Mouse (Mus musculus): ENCODE results near the gene Rcan1. TPM values are rescaled to one million over a fixed set of nuclear protein-coding genes. Genes with fewer than 3 reads are reported as not detected.
A peak's percentile ranks its signal among the peaks of the same experiment; 100 is the strongest.

Rcan1 gene
- polyA plus RNA-seq, 1 experiment: 11.6 TPM

- H3K4me3 ChIP-seq (ENCODE audit: control insufficient read depth, low read depth, low read length): no peak overlapping the region
- H3K27me3 ChIP-seq (ENCODE audit: control insufficient read depth, insufficient read depth, low read length): no peaks in the 10 kb centered on the region
- no peak for TF ChIP-seq CTCF (IDR thresholded peaks at IDR 0.05; ENCODE audit: control insufficient read depth, insufficient read depth, insufficient replicate concordance, low read depth, low read length)
- TF ChIP-seq POLR2A (IDR thresholded peaks at IDR 0.05; ENCODE audit: control insufficient read depth, low read depth, low read length): no peak
- H3K27ac ChIP-seq (ENCODE audit: control insufficient read depth, insufficient read depth, low read depth, low read length): no peak overlapping the region
- H3K36me3 ChIP-seq (ENCODE audit: control insufficient read depth, insufficient read depth, low read length): no peaks in the 10 kb centered on the region
- no peaks in the 10 kb centered on the region for H3K4me1 ChIP-seq (ENCODE audit: control insufficient read depth, insufficient read depth, low read length)
Measured at GRCm38 (mm10) chr16:92507573-92507972, 36.9 kb upstream of the Rcan1 start.

DNA sequence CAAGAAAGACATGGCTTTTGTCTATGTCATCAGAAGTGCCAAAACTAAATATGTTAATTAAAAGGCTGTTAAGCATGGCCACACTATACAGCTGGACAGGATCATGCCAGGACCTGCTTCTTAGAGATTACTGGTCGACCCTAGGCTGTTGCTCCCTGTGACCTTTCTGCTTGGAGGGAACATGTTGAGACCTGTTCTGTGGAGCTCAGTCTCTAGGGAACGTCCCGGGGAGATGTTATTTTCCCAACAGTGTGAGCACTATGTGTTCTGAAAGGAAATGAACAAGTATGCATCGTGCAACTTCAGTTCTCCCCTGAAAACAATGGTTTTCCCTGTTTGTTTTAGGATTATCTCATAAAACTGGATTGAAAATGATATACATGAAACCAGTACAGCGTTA is 32.4 kb upstream of the Rcan1 start:
- no peaks in the 10 kb centered on the region for H3K27me3 ChIP-seq (ENCODE audit: control insufficient read depth, insufficient read depth, low read length)
- no peak overlapping the region for H3K27ac ChIP-seq (ENCODE audit: control insufficient read depth, insufficient read depth, low read depth, low read length)
- TF ChIP-seq CTCF (IDR thresholded peaks at IDR 0.05; ENCODE audit: control insufficient read depth, insufficient read depth, insufficient replicate concordance, low read depth, low read length) (no peak), POLR2A (IDR thresholded peaks at IDR 0.05; ENCODE audit: control insufficient read depth, low read depth, low read length) (no peak)
- peaks cover 7% of the 10 kb centered on the region for H3K4me1 ChIP-seq (ENCODE audit: control insufficient read depth, insufficient read depth, low read length)
- H3K4me3 ChIP-seq (ENCODE audit: control insufficient read depth, low read depth, low read length): no peak overlapping the region
- H3K36me3 ChIP-seq (ENCODE audit: control insufficient read depth, insufficient read depth, low read length): no peaks in the 10 kb centered on the region

GRCm38 (mm10) chr16:92500534-92500933 is 29.9 kb upstream of the Rcan1 start:
- Histone ChIP-seq H3K27ac (ENCODE audit: control insufficient read depth, insufficient read depth, low read depth, low read length) (no peak overlapping the region), H3K4me1 (ENCODE audit: control insufficient read depth, insufficient read depth, low read length) (peaks cover 7% of the 10 kb centered on the region), H3K4me3 (ENCODE audit: control insufficient read depth, low read depth, low read length) (no peak overlapping the region), H3K27me3 (ENCODE audit: control insufficient read depth, insufficient read depth, low read length) (no peaks in the 10 kb centered on the region), H3K36me3 (ENCODE audit: control insufficient read depth, insufficient read depth, low read length) (no peaks in the 10 kb centered on the region)
- TF ChIP-seq POLR2A (IDR thresholded peaks at IDR 0.05; ENCODE audit: control insufficient read depth, low read depth, low read length) (no peak), CTCF (IDR thresholded peaks at IDR 0.05; ENCODE audit: control insufficient read depth, insufficient read depth, insufficient replicate concordance, low read depth, low read length) (no peak)

DNA sequence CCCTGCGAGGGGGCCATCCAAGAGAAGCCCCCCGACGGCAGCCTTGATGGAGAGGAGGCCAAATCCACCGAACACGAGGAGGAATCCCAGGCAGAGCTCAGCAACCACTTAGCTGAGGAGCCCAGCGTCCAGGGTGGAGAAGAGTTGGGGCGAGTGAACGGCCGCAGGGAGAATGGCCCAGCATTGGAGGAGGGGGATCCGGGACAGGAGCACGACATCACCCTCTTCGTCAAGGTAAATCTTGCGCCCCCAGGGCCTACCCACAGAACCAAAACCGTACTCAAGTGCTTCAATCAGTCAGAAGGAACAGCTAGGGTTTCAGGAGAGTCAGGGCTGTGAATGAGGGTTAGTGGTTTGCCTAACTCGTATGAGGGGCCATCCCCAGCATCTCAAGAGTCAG is 28.7 kb upstream of the Rcan1 start:
- no peaks in the 10 kb centered on the region for H3K27me3 ChIP-seq (ENCODE audit: control insufficient read depth, insufficient read depth, low read length)
- no peak for TF ChIP-seq POLR2A (IDR thresholded peaks at IDR 0.05; ENCODE audit: control insufficient read depth, low read depth, low read length)
- no peak for TF ChIP-seq CTCF (IDR thresholded peaks at IDR 0.05; ENCODE audit: control insufficient read depth, insufficient read depth, insufficient replicate concordance, low read depth, low read length)
- no peak overlapping the region for H3K27ac ChIP-seq (ENCODE audit: control insufficient read depth, insufficient read depth, low read depth, low read length)
- H3K36me3 ChIP-seq (ENCODE audit: control insufficient read depth, insufficient read depth, low read length): no peaks in the 10 kb centered on the region
- H3K4me3 ChIP-seq (ENCODE audit: control insufficient read depth, low read depth, low read length): no peak overlapping the region
- H3K4me1 ChIP-seq (ENCODE audit: control insufficient read depth, insufficient read depth, low read length): peaks cover 7% of the 10 kb centered on the region

DNA sequence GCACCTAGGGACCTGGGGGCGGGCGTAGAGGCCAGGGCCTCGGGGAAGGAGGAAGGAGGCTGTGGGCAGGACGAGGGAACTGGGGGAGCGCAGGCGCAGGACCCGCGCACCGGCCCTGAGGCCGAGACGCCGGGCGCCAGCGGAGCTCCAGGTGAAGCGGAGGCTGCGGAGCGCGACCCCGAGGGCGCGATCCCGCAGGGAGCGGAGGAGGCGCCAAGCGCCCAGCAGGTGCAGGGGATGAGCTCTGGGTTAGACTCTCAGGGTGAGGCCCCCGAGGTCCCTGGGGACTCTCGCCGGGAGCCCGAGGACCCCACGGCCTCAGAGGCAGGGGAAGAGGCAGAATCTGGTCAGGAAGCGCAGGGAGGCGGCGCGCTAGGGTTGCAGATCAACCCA is 27.9 kb upstream of the Rcan1 start:
- TF ChIP-seq POLR2A (IDR thresholded peaks at IDR 0.05; ENCODE audit: control insufficient read depth, low read depth, low read length) (no peak), CTCF (IDR thresholded peaks at IDR 0.05; ENCODE audit: control insufficient read depth, insufficient read depth, insufficient replicate concordance, low read depth, low read length) (no peak)
- Histone ChIP-seq H3K27me3 (ENCODE audit: control insufficient read depth, insufficient read depth, low read length) (no peaks in the 10 kb centered on the region), H3K36me3 (ENCODE audit: control insufficient read depth, insufficient read depth, low read length) (no peaks in the 10 kb centered on the region), H3K27ac (ENCODE audit: control insufficient read depth, insufficient read depth, low read depth, low read length) (no peak overlapping the region), H3K4me3 (ENCODE audit: control insufficient read depth, low read depth, low read length) (peak overlapping the region; percentile 41), H3K4me1 (ENCODE audit: control insufficient read depth, insufficient read depth, low read length) (peaks cover 7% of the 10 kb centered on the region)

- no peak for TF ChIP-seq CTCF (IDR thresholded peaks at IDR 0.05; ENCODE audit: control insufficient read depth, insufficient read depth, insufficient replicate concordance, low read depth, low read length)
- TF ChIP-seq POLR2A (IDR thresholded peaks at IDR 0.05; ENCODE audit: control insufficient read depth, low read depth, low read length): no peak
- Histone ChIP-seq H3K27ac (ENCODE audit: control insufficient read depth, insufficient read depth, low read depth, low read length) (no peak overlapping the region), H3K4me1 (ENCODE audit: control insufficient read depth, insufficient read depth, low read length) (peaks cover 7% of the 10 kb centered on the region), H3K27me3 (ENCODE audit: control insufficient read depth, insufficient read depth, low read length) (no peaks in the 10 kb centered on the region), H3K4me3 (ENCODE audit: control insufficient read depth, low read depth, low read length) (peak overlapping the region; percentile 41), H3K36me3 (ENCODE audit: control insufficient read depth, insufficient read depth, low read length) (no peaks in the 10 kb centered on the region)
Measured at GRCm38 (mm10) chr16:92497851-92498588, 27.4 kb upstream of the Rcan1 start.

GRCm38 (mm10) chr16:92489356-92489755 is 18.7 kb upstream of the Rcan1 start:
- no peak for TF ChIP-seq CTCF (IDR thresholded peaks at IDR 0.05; ENCODE audit: control insufficient read depth, insufficient read depth, insufficient replicate concordance, low read depth, low read length)
- TF ChIP-seq POLR2A (IDR thresholded peaks at IDR 0.05; ENCODE audit: control insufficient read depth, low read depth, low read length): no peak
- no peaks in the 10 kb centered on the region; the same call in 1 of the 2 replicates for H3K4me1 ChIP-seq (ENCODE audit: control insufficient read depth, insufficient read depth, low read length)
- H3K27me3 ChIP-seq (ENCODE audit: control insufficient read depth, insufficient read depth, low read length): no peaks in the 10 kb centered on the region
- H3K27ac ChIP-seq (ENCODE audit: control insufficient read depth, insufficient read depth, low read depth, low read length): no peak overlapping the region
- H3K36me3 ChIP-seq (ENCODE audit: control insufficient read depth, insufficient read depth, low read length): no peaks in the 10 kb centered on the region
- H3K4me3 ChIP-seq (ENCODE audit: control insufficient read depth, low read depth, low read length): no peak overlapping the region
